Mouse (Mus musculus) myocyte (in vitro differentiated cells): ENCODE results near the gene Mgll.

Experiments used
- MAX ChIP-seq: IDR thresholded peaks from one replicate; pipeline ENCODE4 v1.6.1; 2011; ENCODE audit warnings: low read depth, mild to moderate bottlenecking, control low read depth
- MYOD1 ChIP-seq, 3 experiments: IDR thresholded peaks; one replicate each; pipeline ENCODE4 v1.6.1; 2011; ENCODE audit warnings: control low read depth in 2 of 3, low read depth in 2 of 3, mild to moderate bottlenecking in 2 of 3, moderate library complexity in 1 of 3; ENCODE audit not compliant: insufficient read length in 2 of 3, control insufficient read depth in 1 of 3
- POLR2A ChIP-seq: IDR thresholded peaks from one replicate; pipeline ENCODE4 v1.6.1; 2011; ENCODE audit warnings: low read depth, mild to moderate bottlenecking, control low read depth, moderate library complexity; ENCODE audit not compliant: insufficient read length
- POLR2AphosphoS2 ChIP-seq: IDR thresholded peaks from one replicate; pipeline ENCODE4 v1.6.1; 2011; ENCODE audit warnings: low read depth, control low read depth; ENCODE audit not compliant: insufficient read length
- REST ChIP-seq: IDR thresholded peaks from one replicate; pipeline ENCODE4 v1.6.1; 2011; ENCODE audit warnings: mild to moderate bottlenecking, control low read depth, moderate library complexity; ENCODE audit not compliant: insufficient read depth, insufficient read length
- TCF12 ChIP-seq: IDR thresholded peaks from one replicate; pipeline ENCODE4 v1.6.1; 2011; ENCODE audit warnings: mild to moderate bottlenecking, control low read depth; ENCODE audit not compliant: poor library complexity, insufficient read depth, severe bottlenecking

DNA sequence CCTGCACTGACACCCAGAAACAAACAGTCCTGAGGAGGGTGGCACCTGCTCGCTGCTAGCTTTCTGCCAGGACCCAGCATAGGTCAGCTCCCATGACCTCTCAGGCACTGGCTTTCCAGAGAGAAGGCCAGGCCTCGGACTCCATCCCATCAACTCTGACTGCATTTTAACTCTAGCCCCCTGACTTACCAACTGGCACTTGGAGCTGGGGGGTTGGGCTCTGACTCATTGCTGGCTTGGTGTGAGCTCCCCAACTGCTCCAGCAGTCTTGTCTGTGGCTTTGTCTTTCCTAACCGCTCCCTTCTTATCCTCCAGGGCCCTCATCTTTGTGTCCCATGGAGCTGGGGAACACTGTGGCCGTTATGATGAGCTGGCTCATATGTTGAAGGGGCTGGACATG lies 40.1 kb downstream of the Mgll start:
- no peak for TF ChIP-seq REST
- TF ChIP-seq TCF12 = no peak
- no peak for TF ChIP-seq POLR2A
- TF ChIP-seq MAX = no peak
- TF ChIP-seq POLR2AphosphoS2 = no peak
- peak in 2 of 3 experiments; percentile 14 to 22 for TF ChIP-seq MYOD1 (IDR thresholded peaks at IDR 0.05; ENCODE audit: control insufficient read depth in 1 of 3, insufficient read length in 2 of 3, low read depth in 2 of 3)
